Mouse (Mus musculus): ENCODE results near the gene March1. TPM values are rescaled to one million over a fixed set of nuclear protein-coding genes. Genes with fewer than 3 reads are reported as not detected.
"Not testable (repeated sequence)": the region's sequence is repeated elsewhere in the genome, so short reads cannot be mapped to it uniquely, and the experiment has no call there.

March1 gene
- total RNA-seq, 1 experiment from 2014 or later = 1.4 TPM

GRCm38 (mm10) chr8:66405796-66406195 is 788.1 kb downstream of the March1 start:
- ATAC-seq (replicated peaks; ENCODE audit: low read depth, poor library complexity, severe bottlenecking) = peak; percentile 97

DNA sequence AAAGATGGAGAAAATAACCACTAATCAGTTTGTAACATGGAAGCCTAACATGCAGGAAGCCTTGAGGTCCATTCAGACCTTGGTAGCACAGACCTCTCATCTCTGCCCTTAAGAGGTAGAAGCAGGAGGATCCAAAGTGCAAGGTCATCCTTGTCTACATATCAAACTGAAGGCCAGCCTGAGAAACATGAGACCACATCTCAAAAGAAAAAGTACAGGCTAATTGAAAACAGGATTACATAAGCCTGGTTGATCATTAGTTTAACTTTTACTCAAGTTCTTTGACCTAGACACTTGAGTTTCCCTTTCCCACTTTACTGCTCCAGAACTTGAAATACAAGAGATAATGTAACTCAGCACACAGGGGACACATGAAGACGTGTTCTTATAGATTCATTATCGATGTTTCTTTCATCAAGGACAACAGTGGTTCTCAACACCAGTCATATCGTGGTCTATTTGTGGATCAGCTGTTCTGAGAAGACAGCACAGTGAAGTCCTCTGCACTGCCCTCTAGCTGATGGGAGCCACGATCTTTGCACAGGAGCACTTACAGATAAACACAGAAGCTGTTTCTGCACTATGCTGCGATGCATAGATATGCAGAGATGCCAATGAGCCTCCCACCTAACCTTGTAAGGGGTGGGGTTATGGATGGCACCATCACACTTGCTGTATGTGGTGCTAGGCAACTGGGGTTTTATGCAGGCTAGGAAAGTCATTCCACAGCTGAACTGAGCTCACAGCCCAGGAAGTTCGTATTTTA is 789.1 kb downstream of the March1 start:
- ATAC-seq (replicated peaks; ENCODE audit: low read depth, poor library complexity, severe bottlenecking) = no peak

GRCm38 (mm10) chr8:66410080-66410615 is 792.4 kb downstream of the March1 start:
- ATAC-seq (replicated peaks; ENCODE audit: low read depth, poor library complexity, severe bottlenecking) = no peak

- ATAC-seq (replicated peaks; ENCODE audit: low read depth, poor library complexity, severe bottlenecking) = no peak
Measured at GRCm38 (mm10) chr8:66413101-66413500, 795.4 kb downstream of the March1 start.

DNA sequence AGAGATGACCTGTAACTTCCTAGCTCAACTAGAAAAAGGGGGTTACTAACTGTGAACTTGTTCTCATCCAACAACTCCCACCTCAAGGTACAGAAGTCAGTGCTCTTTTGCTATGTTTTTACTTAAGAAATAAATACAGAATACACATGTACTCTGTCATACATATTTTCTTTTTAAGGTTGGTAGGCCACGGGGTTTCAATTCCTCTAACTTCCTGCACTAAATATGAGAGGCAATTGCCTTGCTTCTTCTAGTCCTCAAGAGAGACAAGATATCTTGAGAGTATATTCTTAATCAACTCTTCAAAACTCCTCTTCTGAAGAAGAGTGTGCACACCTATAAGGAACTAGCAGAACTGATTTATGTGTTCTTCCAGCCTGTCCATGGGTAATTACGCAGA is 797.5 kb downstream of the March1 start:
- ATAC-seq (replicated peaks; ENCODE audit: low read depth, poor library complexity, severe bottlenecking) = no peak

- ATAC-seq (replicated peaks; ENCODE audit: low read depth, poor library complexity, severe bottlenecking) = not testable (repeated sequence)
Measured at GRCm38 (mm10) chr8:66417591-66417990, 799.9 kb downstream of the March1 start.

GRCm38 (mm10) chr8:66430639-66431038 is 812.9 kb downstream of the March1 start:
- peak; percentile 86 for ATAC-seq (replicated peaks; ENCODE audit: low read depth, poor library complexity, severe bottlenecking)

GRCm38 (mm10) chr8:66433577-66433976 is 815.9 kb downstream of the March1 start:
- no peak for ATAC-seq (replicated peaks; ENCODE audit: low read depth, poor library complexity, severe bottlenecking)

DNA sequence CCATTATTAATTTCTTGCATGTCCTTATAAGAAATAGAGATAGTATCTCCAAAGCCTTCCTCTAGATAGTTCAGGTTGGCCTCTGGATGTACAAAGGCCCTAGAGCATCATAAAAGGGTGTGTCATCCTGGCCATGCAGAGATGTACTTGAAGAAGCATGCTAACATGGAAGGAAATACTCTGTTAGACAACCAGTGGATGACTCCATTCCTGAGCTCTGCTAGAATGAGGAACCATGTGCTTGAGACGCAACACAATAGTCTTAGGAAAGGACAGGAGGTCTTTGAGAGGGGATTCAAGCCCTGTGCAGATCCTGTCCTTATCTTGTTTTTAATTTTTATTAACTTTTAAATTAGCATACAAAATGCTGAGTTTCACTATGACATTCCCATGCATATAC is 819.1 kb downstream of the March1 start:
- ATAC-seq (replicated peaks; ENCODE audit: low read depth, poor library complexity, severe bottlenecking) = no peak

DNA sequence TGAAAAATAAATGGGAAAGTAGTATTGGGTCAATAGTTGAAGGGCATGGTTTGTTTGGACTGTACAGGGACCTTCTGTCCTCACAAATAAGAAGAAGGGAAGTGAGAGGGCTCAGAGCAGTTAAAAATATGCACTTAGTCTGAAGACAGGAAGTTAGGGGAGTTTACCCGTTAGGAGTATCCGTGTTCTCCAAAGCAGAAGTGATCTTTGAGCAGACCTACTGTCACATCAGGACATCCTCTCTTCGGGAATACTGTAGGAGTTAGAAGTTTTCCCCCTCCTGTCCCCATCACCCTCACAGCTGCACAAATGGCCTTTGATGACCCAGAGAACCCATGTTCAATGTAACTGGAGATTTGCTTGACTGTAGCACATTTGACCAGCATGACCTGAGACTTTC is 820.2 kb downstream of the March1 start:
- peak; percentile 68 for ATAC-seq (replicated peaks; ENCODE audit: low read depth, poor library complexity, severe bottlenecking)

DNA sequence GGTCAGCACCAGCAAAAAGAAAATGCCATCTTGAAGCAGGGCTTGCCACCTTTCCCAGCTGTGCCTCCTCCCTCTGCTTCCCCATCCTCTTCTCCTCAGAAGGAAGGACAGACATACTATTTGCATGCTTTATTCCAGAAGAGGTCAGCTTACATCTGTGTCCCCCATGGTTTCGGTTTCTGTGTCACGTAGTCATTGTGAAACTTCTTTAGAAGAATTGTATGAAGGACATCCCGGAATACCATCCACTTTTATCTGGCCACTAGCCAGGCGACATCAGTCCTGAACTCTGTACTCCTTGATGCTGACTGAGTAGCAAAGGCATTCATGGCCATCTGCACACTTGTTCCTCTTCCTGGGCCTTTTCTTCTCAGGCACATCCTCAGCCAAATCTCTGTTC is 820.8 kb downstream of the March1 start:
- 0 out of 2 replicates have a peak, but pooled peaks have one; percentile 23 for ATAC-seq (replicated peaks; ENCODE audit: low read depth, poor library complexity, severe bottlenecking)

DNA sequence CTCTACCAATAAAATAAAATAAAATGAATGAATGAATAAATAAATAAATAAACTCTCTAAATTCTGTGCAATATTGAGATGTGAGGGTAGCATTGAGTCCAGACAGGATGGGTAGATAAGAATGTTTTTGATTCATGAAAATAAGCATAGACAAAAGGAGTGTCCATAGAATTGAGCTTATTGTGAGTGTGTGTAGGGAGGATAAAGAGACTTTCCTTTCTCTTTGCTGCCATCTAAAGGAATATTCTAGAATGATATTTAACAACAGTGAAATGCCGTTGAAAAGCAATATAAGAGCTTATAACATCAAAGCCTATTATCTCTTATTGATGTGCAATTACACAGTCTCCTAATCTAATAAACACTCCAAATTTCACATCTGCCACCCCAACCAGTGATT is 823.4 kb downstream of the March1 start:
- ATAC-seq (replicated peaks; ENCODE audit: low read depth, poor library complexity, severe bottlenecking) = peak; percentile 64

DNA sequence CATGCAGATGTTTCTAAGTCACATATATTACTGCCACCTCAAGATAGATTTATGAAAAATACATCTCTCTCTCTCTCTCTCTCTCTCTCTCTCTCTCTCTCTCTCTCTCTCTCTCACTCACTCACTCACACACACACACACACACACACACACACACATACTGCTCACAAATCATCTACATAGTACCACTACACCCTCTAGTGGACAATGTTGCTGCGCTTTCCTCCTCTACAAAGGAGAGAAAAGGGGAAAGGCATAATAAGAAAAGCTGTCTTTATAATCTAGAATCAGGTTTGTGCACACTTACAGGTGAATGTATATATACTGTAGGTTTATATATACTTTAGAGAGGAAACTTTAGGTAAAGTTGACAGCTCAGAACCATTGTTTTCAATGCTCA is 825.1 kb downstream of the March1 start:
- ATAC-seq (replicated peaks; ENCODE audit: low read depth, poor library complexity, severe bottlenecking) = peak; percentile 64

GRCm38 (mm10) chr8:66444141-66444540 is 826.4 kb downstream of the March1 start:
- peak; percentile 46; the same call in 1 of the 2 replicates for ATAC-seq (replicated peaks; ENCODE audit: low read depth, poor library complexity, severe bottlenecking)

- ATAC-seq (replicated peaks; ENCODE audit: low read depth, poor library complexity, severe bottlenecking) = no peak
Measured at GRCm38 (mm10) chr8:66445351-66445750, 827.7 kb downstream of the March1 start.

- peak; percentile 89 for ATAC-seq (replicated peaks; ENCODE audit: low read depth, poor library complexity, severe bottlenecking)
Measured at GRCm38 (mm10) chr8:66450691-66451090, 833.0 kb downstream of the March1 start.

- peak; percentile 71 for ATAC-seq (replicated peaks; ENCODE audit: low read depth, poor library complexity, severe bottlenecking)
Measured at GRCm38 (mm10) chr8:66457057-66457456, 839.4 kb downstream of the March1 start.

GRCm38 (mm10) chr8:66469821-66470220 is 852.1 kb downstream of the March1 start:
- no peak for ATAC-seq (replicated peaks; ENCODE audit: low read depth, poor library complexity, severe bottlenecking)

GRCm38 (mm10) chr8:66476880-66477279 is 859.2 kb downstream of the March1 start:
- no peak for ATAC-seq (replicated peaks; ENCODE audit: low read depth, poor library complexity, severe bottlenecking)

- ATAC-seq (replicated peaks; ENCODE audit: low read depth, poor library complexity, severe bottlenecking) = peak; percentile 91
Measured at GRCm38 (mm10) chr8:66486084-66486763, 868.5 kb downstream of the March1 start, which contains the start of gene Tma16. Gene Tma16 (minus strand): TSS chr8:66486530.

DNA sequence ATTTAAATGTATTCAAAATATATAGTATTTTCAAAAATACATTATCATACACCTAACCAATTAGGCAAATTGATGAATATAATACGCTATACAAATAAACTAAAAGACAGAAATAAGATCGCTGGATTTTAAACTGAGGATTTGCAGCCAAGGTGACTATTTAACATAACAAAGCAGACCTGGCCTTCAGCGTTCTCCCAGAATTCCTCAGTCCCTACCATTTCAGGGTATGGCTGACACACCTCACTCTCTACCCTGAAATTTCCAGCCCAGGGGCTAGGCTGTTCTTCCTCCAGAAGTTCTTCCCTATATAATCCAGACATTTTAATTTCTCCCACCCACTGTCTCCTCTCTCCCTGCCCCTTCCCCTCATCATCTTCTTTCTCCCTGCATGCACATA is 870.9 kb downstream of the March1 start:
- no peak for ATAC-seq (replicated peaks; ENCODE audit: low read depth, poor library complexity, severe bottlenecking)
